Mouse (Mus musculus): Measurements from ENCODE around the gene Tmigd3. TPM values are rescaled to one million over a fixed set of nuclear protein-coding genes. Genes with fewer than 3 reads are reported as not detected.

The Tmigd3 gene
- polyA plus RNA-seq, 1 experiment from 2014 or later: not detected

- Histone ChIP-seq H3K27me3 (no peaks in the 10 kb centered on the region), H3K9me3 (no peaks in the 10 kb centered on the region), H3K9ac (replicated peaks) (no peak overlapping the region), H3K4me1 (replicated peaks) (no peaks in the 10 kb centered on the region), H3K27ac (no peak overlapping the region), H3K4me3 (replicated peaks) (no peak overlapping the region), H3K36me3 (no peaks in the 10 kb centered on the region), H3K4me2 (replicated peaks) (no peak overlapping the region)
- ATAC-seq: no peak
- 90% methylated on average over 3 of the region's 3 CpGs for WGBS
These were observed 57.5 kb downstream of the Tmigd3 start for GRCm38 (mm10) chr3:105928195-105928569.

- Histone ChIP-seq H3K4me1 (replicated peaks) (no peaks in the 10 kb centered on the region), H3K27me3 (no peaks in the 10 kb centered on the region), H3K36me3 (no peaks in the 10 kb centered on the region), H3K27ac (no peak overlapping the region), H3K9ac (replicated peaks) (no peak overlapping the region), H3K9me3 (no peaks in the 10 kb centered on the region), H3K4me3 (replicated peaks) (no peak overlapping the region), H3K4me2 (replicated peaks) (no peak overlapping the region)
- no peak for ATAC-seq
- 87% methylated on average over 6 of the region's 6 CpGs for WGBS
These were observed 58.1 kb downstream of the Tmigd3 start for GRCm38 (mm10) chr3:105928781-105929180.

- Histone ChIP-seq H3K27me3 (no peaks in the 10 kb centered on the region), H3K4me3 (replicated peaks) (no peak overlapping the region), H3K9me3 (no peaks in the 10 kb centered on the region), H3K4me1 (replicated peaks) (no peaks in the 10 kb centered on the region), H3K27ac (no peak overlapping the region), H3K36me3 (no peaks in the 10 kb centered on the region), H3K4me2 (replicated peaks) (no peak overlapping the region), H3K9ac (replicated peaks) (no peak overlapping the region)
- 88% methylated on average over 7 of the region's 7 CpGs for WGBS
- no peak for ATAC-seq
These were observed 59.1 kb downstream of the Tmigd3 start for GRCm38 (mm10) chr3:105929821-105930220.

- Histone ChIP-seq H3K9me3 (no peaks in the 10 kb centered on the region), H3K27ac (no peak overlapping the region), H3K4me2 (replicated peaks) (no peak overlapping the region), H3K36me3 (no peaks in the 10 kb centered on the region), H3K4me3 (replicated peaks) (no peak overlapping the region), H3K9ac (replicated peaks) (no peak overlapping the region), H3K4me1 (replicated peaks) (no peaks in the 10 kb centered on the region), H3K27me3 (no peaks in the 10 kb centered on the region)
- no peak for ATAC-seq
- WGBS: 97% methylated on average over 2 of the region's 2 CpGs
These were observed 60.4 kb downstream of the Tmigd3 start for GRCm38 (mm10) chr3:105931095-105931494.

GRCm38 (mm10) chr3:105932240-105933071 is 61.8 kb downstream of the Tmigd3 start, which contains the start of gene I830077J02Rik:
Gene I830077J02Rik, minus strand, starts transcription at chr3:105932664.
- 0 out of 2 replicates have a peak, but pooled peaks cover 6% of the 10 kb centered on the region for H3K36me3 ChIP-seq
- H3K9ac ChIP-seq (replicated peaks): no peak within 1 kb of the TSS
- ATAC-seq: no peak
- H3K27me3 ChIP-seq: no peaks in the 10 kb centered on the region
- no peak within 1 kb of the TSS for H3K4me2 ChIP-seq (replicated peaks)
- no peaks in the 10 kb centered on the region for H3K9me3 ChIP-seq
- WGBS: 91% methylated on average over 8 of the region's 8 CpGs
- no peak within 1 kb of the TSS for H3K27ac ChIP-seq
- no peaks in the 10 kb centered on the region for H3K4me1 ChIP-seq (replicated peaks)
- H3K4me3 ChIP-seq (replicated peaks): no peak within 1 kb of the TSS

GRCm38 (mm10) chr3:105933926-105934325 is 63.2 kb downstream of the Tmigd3 start:
- Histone ChIP-seq H3K4me2 (replicated peaks) (no peak overlapping the region), H3K27ac (no peak overlapping the region), H3K9me3 (no peaks in the 10 kb centered on the region), H3K27me3 (no peaks in the 10 kb centered on the region), H3K4me1 (replicated peaks) (no peaks in the 10 kb centered on the region), H3K4me3 (replicated peaks) (no peak overlapping the region), H3K36me3 (0 out of 2 replicates have a peak, but pooled peaks cover 11% of the 10 kb centered on the region), H3K9ac (replicated peaks) (no peak overlapping the region)
- 95% methylated on average over 6 of the region's 6 CpGs for WGBS
- ATAC-seq: no peak

- Histone ChIP-seq H3K4me3 (replicated peaks) (no peak overlapping the region), H3K4me1 (replicated peaks) (no peaks in the 10 kb centered on the region), H3K27me3 (no peaks in the 10 kb centered on the region), H3K9me3 (no peaks in the 10 kb centered on the region), H3K36me3 (peaks cover 14% of the 10 kb centered on the region), H3K4me2 (replicated peaks) (no peak overlapping the region), H3K27ac (no peak overlapping the region), H3K9ac (replicated peaks) (no peak overlapping the region)
- ATAC-seq: no peak
- 88% methylated on average over 5 of the region's 5 CpGs for WGBS
These were observed 64.3 kb downstream of the Tmigd3 start for GRCm38 (mm10) chr3:105935033-105935432.

- WGBS: 99% methylated on average over 4 of the region's 4 CpGs
- Histone ChIP-seq H3K4me2 (replicated peaks) (no peak overlapping the region), H3K9ac (replicated peaks) (no peak overlapping the region), H3K4me1 (replicated peaks) (no peaks in the 10 kb centered on the region), H3K4me3 (replicated peaks) (no peak overlapping the region), H3K27me3 (no peaks in the 10 kb centered on the region), H3K36me3 (peaks cover 25% of the 10 kb centered on the region), H3K27ac (no peak overlapping the region), H3K9me3 (no peaks in the 10 kb centered on the region)
- no peak for ATAC-seq
These were observed 65.4 kb downstream of the Tmigd3 start for GRCm38 (mm10) chr3:105936111-105936510.

- 94% methylated on average over 7 of the region's 7 CpGs for WGBS
- peaks cover 4% of the 10 kb centered on the region for H3K4me1 ChIP-seq (replicated peaks)
- peaks cover 67% of the 10 kb centered on the region for H3K36me3 ChIP-seq
- no peak overlapping the region for H3K4me3 ChIP-seq (replicated peaks)
- H3K27me3 ChIP-seq: no peaks in the 10 kb centered on the region
- H3K27ac ChIP-seq: no peak overlapping the region
- no peak overlapping the region for H3K9ac ChIP-seq (replicated peaks)
- no peak overlapping the region for H3K4me2 ChIP-seq (replicated peaks)
- no peaks in the 10 kb centered on the region for H3K9me3 ChIP-seq
- ATAC-seq: no peak
These were observed 80.6 kb downstream of the Tmigd3 start for GRCm38 (mm10) chr3:105951348-105951747.

GRCm38 (mm10) chr3:105957235-105957634 is 86.5 kb downstream of the Tmigd3 start:
- H3K27ac ChIP-seq: no peak overlapping the region
- WGBS: 98% methylated on average over 1 of the region's 1 CpGs
- no peaks in the 10 kb centered on the region for H3K27me3 ChIP-seq
- H3K9ac ChIP-seq (replicated peaks): 0 out of 2 replicates have a peak overlapping the region, but pooled peaks have one; percentile 24
- H3K4me1 ChIP-seq (replicated peaks): peaks cover 41% of the 10 kb centered on the region
- ATAC-seq: no peak
- 0 out of 2 replicates have a peak overlapping the region, but pooled peaks have one; percentile 8 for H3K4me3 ChIP-seq (replicated peaks)
- no peaks in the 10 kb centered on the region for H3K9me3 ChIP-seq
- H3K4me2 ChIP-seq (replicated peaks): peak overlapping the region; percentile 69; the same call in 1 of the 2 replicates
- H3K36me3 ChIP-seq: peaks cover 35% of the 10 kb centered on the region

GRCm38 (mm10) chr3:105958204-105958603 is 87.5 kb downstream of the Tmigd3 start:
- H3K4me3 ChIP-seq (replicated peaks): peak overlapping the region; percentile 94
- peaks cover 41% of the 10 kb centered on the region for H3K4me1 ChIP-seq (replicated peaks)
- H3K4me2 ChIP-seq (replicated peaks): peak overlapping the region; percentile 69
- ATAC-seq: no peak
- peaks cover 35% of the 10 kb centered on the region for H3K36me3 ChIP-seq
- peak overlapping the region; percentile 97 for H3K9ac ChIP-seq (replicated peaks)
- WGBS: 38% methylated on average over 5 of the region's 5 CpGs
- H3K27ac ChIP-seq: no peak overlapping the region
- no peaks in the 10 kb centered on the region for H3K27me3 ChIP-seq
- no peaks in the 10 kb centered on the region for H3K9me3 ChIP-seq

- WGBS: under 1% methylated on average over 52 of the region's 52 CpGs
- no peaks in the 10 kb centered on the region for H3K9me3 ChIP-seq
- peak within 1 kb of the TSS; percentile 94 for H3K4me3 ChIP-seq (replicated peaks)
- peak; percentile 98 for ATAC-seq
- H3K4me1 ChIP-seq (replicated peaks): peaks cover 41% of the 10 kb centered on the region
- H3K27me3 ChIP-seq: no peaks in the 10 kb centered on the region
- H3K4me2 ChIP-seq (replicated peaks): peak within 1 kb of the TSS; percentile 89
- peak within 1 kb of the TSS; percentile 86 for H3K27ac ChIP-seq
- H3K9ac ChIP-seq (replicated peaks): peak within 1 kb of the TSS; percentile 97
- peaks cover 38% of the 10 kb centered on the region for H3K36me3 ChIP-seq
These were observed 88.4 kb downstream of the Tmigd3 start, which contains the start of gene Wdr77 for GRCm38 (mm10) chr3:105958974-105959580. Gene Wdr77, plus strand, starts transcription at chr3:105959369.
